In the genomic region with DNA sequence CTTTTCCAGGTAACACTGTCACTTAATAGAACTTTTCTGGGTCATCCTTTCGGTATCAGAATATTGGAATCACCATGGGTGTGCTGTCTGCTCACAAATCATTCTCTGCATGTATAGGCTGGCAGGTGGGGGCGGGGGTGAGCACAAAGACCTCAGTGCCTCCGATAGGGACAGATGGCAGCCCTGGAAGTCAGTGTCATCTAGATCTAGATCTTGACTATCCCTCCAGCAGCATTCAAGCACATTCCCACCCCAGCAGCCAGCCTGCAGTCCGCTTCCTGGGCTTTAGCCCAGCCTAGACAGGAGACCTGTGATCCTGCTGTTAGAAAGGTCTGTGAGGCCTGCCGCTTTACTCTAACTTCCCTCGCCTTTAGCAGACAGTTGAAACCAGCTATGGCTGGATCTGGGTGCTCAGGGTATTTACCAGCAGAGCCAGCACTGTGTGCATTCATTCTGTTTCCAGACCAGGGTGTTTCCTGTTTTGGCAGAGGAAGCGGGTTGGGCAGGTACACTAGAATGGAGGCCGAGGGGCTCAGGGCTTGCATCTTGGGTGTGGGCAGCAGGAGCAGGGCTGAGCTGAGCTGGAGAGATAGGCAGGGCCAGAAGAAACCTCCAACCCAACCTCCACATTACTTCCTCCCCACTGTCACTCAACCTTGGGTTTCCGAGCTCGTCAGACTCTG, we compare ENCODE assay signal across 8 mouse cellular contexts.
A peak's percentile ranks its signal among the peaks of the same experiment; 100 is the strongest.
DNase-seq lines count a peak whose midpoint lies in the region; ATAC-seq lines count a peak whose summit lies in the region.

No protein-coding gene starts in this region.

- no peak overlapping the region for H3K4me3 ChIP-seq in heart, embryonic 15.5 days
- no peak overlapping the region for H3K4me3 ChIP-seq in liver, embryonic 11.5 days (ENCODE audit: low read depth, low read length)
- H3K4me3 ChIP-seq in heart, embryonic 12.5 days: no peak overlapping the region

- H3K9me3 ChIP-seq in heart, embryonic 15.5 days (replicated peaks): no peaks in the 10 kb centered on the region
- no peaks in the 10 kb centered on the region for H3K9me3 ChIP-seq in liver, embryonic 11.5 days (ENCODE audit: control insufficient read depth, low read length)
- no peaks in the 10 kb centered on the region for H3K9me3 ChIP-seq in heart, embryonic 12.5 days (replicated peaks)

- H3K4me1 ChIP-seq in heart, embryonic 15.5 days (replicated peaks): peaks cover 23% of the 10 kb centered on the region
- H3K4me1 ChIP-seq in liver, embryonic 11.5 days (replicated peaks; ENCODE audit: control insufficient read depth, insufficient read depth, low read length): peaks cover 12% of the 10 kb centered on the region
- peaks cover 13% of the 10 kb centered on the region for H3K4me1 ChIP-seq in heart, embryonic 12.5 days (replicated peaks)

- H3K36me3 ChIP-seq in heart, embryonic 15.5 days: no peaks in the 10 kb centered on the region
- H3K36me3 ChIP-seq in liver, embryonic 11.5 days (ENCODE audit: control insufficient read depth, insufficient read depth, low read length): no peaks in the 10 kb centered on the region
- no peaks in the 10 kb centered on the region for H3K36me3 ChIP-seq in heart, embryonic 12.5 days

- no peak for ATAC-seq in heart, embryonic 15.5 days (replicated peaks; ENCODE audit: insufficient number of reproducible peaks, insufficient read depth, low FRiP score, low read depth)
- peak; percentile 75 for ATAC-seq in activated CD4-positive, CD25-positive, alpha-beta regulatory T cell, adult 4 months
- ATAC-seq in liver, embryonic 11.5 days (replicated peaks; ENCODE audit: low FRiP score): peak; percentile 88
- ATAC-seq in heart, embryonic 12.5 days (ENCODE audit: insufficient number of reproducible peaks, low FRiP score): no peak

- H3K27me3 ChIP-seq in heart, embryonic 15.5 days: no peaks in the 10 kb centered on the region
- no peaks in the 10 kb centered on the region for H3K27me3 ChIP-seq in liver, embryonic 11.5 days (replicated peaks; ENCODE audit: control insufficient read depth, insufficient read depth, low read length)
- no peaks in the 10 kb centered on the region for H3K27me3 ChIP-seq in heart, embryonic 12.5 days (replicated peaks)

- WGBS in heart, embryonic 15.5 days: 62% methylated on average over 10 of the region's 10 CpGs
- 41% methylated on average over 10 of the region's 10 CpGs for WGBS in liver, embryonic 11.5 days
- 59% methylated on average over 10 of the region's 10 CpGs for WGBS in heart, embryonic 12.5 days

- no peak overlapping the region for H3K9ac ChIP-seq in heart, embryonic 15.5 days
- no peak overlapping the region for H3K9ac ChIP-seq in liver, embryonic 11.5 days (ENCODE audit: low read depth, low read length)
- H3K9ac ChIP-seq in heart, embryonic 12.5 days: no peak overlapping the region

- H3K4me2 ChIP-seq in heart, embryonic 15.5 days: no peak overlapping the region
- peak overlapping the region; percentile 38 for H3K4me2 ChIP-seq in liver, embryonic 11.5 days
- no peak overlapping the region for H3K4me2 ChIP-seq in heart, embryonic 12.5 days

- H3K27ac ChIP-seq in heart, embryonic 15.5 days: peak overlapping the region; percentile 23; the same call in 1 of the 2 replicates
- peak overlapping the region; percentile 47 for H3K27ac ChIP-seq in liver, embryonic 11.5 days (ENCODE audit: low read depth, low read length)
- no peak overlapping the region for H3K27ac ChIP-seq in heart, embryonic 12.5 days (ENCODE audit: poor library complexity, severe bottlenecking)

- DNase-seq in heart, adult 9 months (ENCODE audit: low spot score in 2 of 2): no peak
- peak; percentile 59 for DNase-seq in 416B (ENCODE audit: low read depth)
- DNase-seq in liver, embryonic 11.5 days (ENCODE audit: low spot score): peak; percentile 45
- DNase-seq in thymus, postnatal 36 days: peak; percentile 30 to 38
- no peak for DNase-seq in lung, adult 18-20 months

Comparison
In these comparisons a context has a peak if more than half of its experiments do, and no peak if none do; other contexts are left out.
1. ATAC-seq: peak in activated CD4-positive, CD25-positive, alpha-beta regulatory T cell, adult 4 months (single experiment) and liver, embryonic 11.5 days (single experiment); none in heart, embryonic 15.5 days (single experiment) and heart, embryonic 12.5 days (single experiment).
2. DNase-seq: peak in 416B (single experiment), liver, embryonic 11.5 days (single experiment) and thymus, postnatal 36 days (2 of 2); none in heart, adult 9 months (0 of 2) and lung, adult 18-20 months (0 of 2).